Mouse (Mus musculus): ENCODE data around the gene Gm44502. TPM values are rescaled to one million over a fixed set of nuclear protein-coding genes. Genes with fewer than 3 reads are reported as not detected.
A peak's percentile ranks its signal among the peaks of the same experiment; 100 is the strongest.
"Not testable (repeated sequence)": the region's sequence is repeated elsewhere in the genome, so short reads cannot be mapped to it uniquely, and the experiment has no call there.

Gm44502 gene
- polyA plus RNA-seq, 1 experiment from 2014 or later = not detected

DNA sequence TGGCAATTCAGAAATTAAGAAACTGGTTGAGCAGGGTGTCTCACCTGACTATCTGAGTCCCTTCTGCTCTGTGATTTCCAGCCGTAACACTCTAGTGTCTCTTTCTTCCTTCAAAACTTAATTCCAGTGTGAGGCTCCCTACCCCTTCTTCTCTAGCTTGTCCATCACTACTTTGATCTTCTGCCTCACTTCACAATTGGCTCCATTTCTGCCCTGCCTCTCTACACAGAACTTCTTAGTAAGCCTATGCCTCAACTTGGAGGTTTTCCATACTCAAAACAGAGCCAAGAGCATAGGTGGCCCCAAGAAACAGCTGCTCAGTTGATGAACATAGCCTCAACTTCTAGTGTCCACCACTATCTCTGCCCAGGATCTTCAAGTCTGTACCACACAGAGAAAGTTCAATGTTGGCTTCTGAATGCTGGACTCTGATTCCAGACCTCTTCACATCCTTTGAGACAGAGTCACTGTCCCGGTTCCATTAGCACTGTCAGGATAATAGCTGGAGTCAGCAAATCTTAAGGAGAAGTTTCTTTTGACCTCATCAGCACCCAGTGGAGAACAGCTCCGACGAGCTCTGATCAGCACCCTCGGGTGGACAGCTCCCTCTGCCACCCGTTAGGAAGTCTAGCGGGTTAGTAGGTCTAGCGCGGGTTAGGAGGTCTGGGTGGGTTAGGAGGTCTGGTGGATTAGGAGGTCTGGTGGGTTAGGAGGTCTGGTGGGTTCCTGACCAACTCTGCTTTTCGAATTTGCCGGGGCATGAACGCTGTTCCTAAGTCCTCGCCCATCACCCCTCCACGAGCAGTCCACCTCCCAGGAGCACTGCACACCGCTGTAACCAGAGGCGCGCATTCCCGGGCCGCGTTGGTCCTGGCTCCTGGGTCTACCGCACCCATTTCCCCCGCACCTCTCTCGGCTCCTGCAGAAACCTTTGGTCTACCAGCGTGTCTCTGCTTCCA is 23.7 kb upstream of the Gm44502 start:
- Histone ChIP-seq H3K4me3 (replicated peaks) (peak overlapping the region; percentile 79), H3K9ac (replicated peaks) (peak overlapping the region; percentile 90), H3K36me3 (peaks cover 23% of the 10 kb centered on the region), H3K4me2 (replicated peaks) (peak overlapping the region; percentile 77), H3K27me3 (peaks cover 10% of the 10 kb centered on the region; the same call in 1 of the 2 replicates), H3K9me3 (no peaks in the 10 kb centered on the region), H3K4me1 (replicated peaks) (peaks cover 30% of the 10 kb centered on the region), H3K27ac (peak overlapping the region; percentile 87)
- WGBS = 4% methylated on average over 24 of the region's 24 CpGs
- ATAC-seq = peak; percentile 86

DNA sequence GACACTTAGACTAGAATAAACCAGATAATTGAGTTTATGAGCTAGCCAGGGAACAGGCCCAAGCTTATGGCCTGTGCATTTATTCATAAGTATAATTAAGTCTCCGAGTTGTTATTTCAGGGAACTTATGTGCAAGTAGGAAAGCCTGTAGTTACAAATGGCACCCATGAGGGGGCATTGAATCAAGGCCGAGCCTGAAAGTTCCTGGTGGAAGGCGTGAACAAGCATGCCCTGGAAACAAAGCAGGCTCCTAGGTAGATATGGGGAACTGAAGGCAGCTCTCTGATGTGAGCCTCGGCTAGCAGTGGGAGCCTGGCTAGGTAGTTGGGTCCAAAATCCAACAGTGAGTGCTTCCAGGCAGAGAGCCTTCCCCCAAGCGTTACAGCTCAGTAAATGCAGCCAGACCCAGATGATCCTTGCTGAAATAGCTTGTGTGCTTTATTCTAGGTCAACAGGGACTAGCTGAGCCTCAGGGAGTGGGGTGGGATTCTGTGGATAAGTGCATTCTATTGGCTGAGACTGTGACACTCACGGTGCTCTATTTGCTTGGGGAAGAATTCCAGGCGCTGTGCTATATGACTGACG is 13.1 kb upstream of the Gm44502 start:
- Histone ChIP-seq H3K9ac (replicated peaks) (no peak overlapping the region), H3K36me3 (no peaks in the 10 kb centered on the region), H3K27ac (no peak overlapping the region), H3K4me3 (replicated peaks) (no peak overlapping the region), H3K9me3 (no peaks in the 10 kb centered on the region), H3K4me2 (replicated peaks) (no peak overlapping the region), H3K4me1 (replicated peaks) (no peaks in the 10 kb centered on the region), H3K27me3 (no peaks in the 10 kb centered on the region)
- no peak for ATAC-seq
- WGBS = 43% methylated on average over 8 of the region's 8 CpGs

- no peak overlapping the region for H3K9ac ChIP-seq (replicated peaks)
- no peak for ATAC-seq
- H3K27me3 ChIP-seq = no peaks in the 10 kb centered on the region
- H3K27ac ChIP-seq = no peak overlapping the region
- H3K9me3 ChIP-seq = no peaks in the 10 kb centered on the region
- H3K4me1 ChIP-seq (replicated peaks) = peaks cover 3% of the 10 kb centered on the region; the same call in 1 of the 2 replicates
- WGBS = 84% methylated on average over 5 of the region's 5 CpGs
- H3K4me3 ChIP-seq (replicated peaks) = no peak overlapping the region
- no peaks in the 10 kb centered on the region for H3K36me3 ChIP-seq
- no peak overlapping the region for H3K4me2 ChIP-seq (replicated peaks)
Observed at GRCm38 (mm10) chr15:89435878-89436277, 6.4 kb upstream of the Gm44502 start.

DNA sequence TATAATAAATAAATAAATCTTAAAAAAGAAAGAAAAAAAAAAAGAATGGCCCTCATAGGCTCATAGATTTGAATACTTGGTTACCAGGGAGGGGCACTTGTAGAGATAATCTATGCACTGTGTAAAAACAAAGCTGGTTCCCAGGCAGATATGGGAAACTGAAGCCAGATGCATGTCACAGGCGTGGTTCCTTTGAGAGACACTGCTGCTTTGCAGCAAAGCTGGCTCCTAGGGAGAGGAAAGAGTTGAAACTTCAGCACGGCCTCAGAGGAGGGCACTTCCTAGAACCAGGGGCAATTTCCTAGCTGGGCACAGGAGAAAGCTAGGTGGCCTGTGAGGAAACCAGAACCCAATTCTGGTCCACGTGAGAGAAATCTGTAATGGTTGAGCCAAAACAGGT is 4.6 kb upstream of the Gm44502 start:
- no peak overlapping the region for H3K4me3 ChIP-seq (replicated peaks)
- H3K27me3 ChIP-seq = no peaks in the 10 kb centered on the region
- WGBS = 79% methylated on average over 3 of the region's 3 CpGs
- no peak for ATAC-seq
- no peak overlapping the region for H3K27ac ChIP-seq
- H3K4me1 ChIP-seq (replicated peaks) = peaks cover 11% of the 10 kb centered on the region
- no peaks in the 10 kb centered on the region for H3K9me3 ChIP-seq
- H3K4me2 ChIP-seq (replicated peaks) = no peak overlapping the region
- no peaks in the 10 kb centered on the region for H3K36me3 ChIP-seq
- no peak overlapping the region for H3K9ac ChIP-seq (replicated peaks)

DNA sequence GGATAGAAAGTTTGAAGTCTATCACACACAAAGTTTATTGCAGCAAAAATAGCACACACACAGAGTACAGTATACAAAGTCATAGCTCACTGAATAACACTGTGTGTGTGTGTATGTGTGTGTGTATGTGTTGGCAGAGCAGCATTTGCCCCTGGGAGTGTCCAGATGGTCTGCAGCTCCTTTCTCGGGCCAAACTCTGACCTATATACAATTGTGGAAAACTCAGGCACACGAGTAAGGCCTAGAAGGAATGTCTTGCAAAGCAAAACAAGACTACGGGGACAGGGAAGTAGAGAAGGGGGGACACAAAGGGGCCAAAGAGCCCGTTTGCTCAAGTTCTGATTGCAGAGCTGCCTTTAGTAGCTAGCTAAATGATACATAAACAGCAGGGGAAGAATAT is 3.5 kb upstream of the Gm44502 start:
- peaks cover 2% of the 10 kb centered on the region; the same call in 1 of the 2 replicates for H3K36me3 ChIP-seq
- no peak overlapping the region for H3K27ac ChIP-seq
- no peaks in the 10 kb centered on the region for H3K9me3 ChIP-seq
- no peak overlapping the region for H3K4me2 ChIP-seq (replicated peaks)
- ATAC-seq = no peak
- H3K27me3 ChIP-seq = no peaks in the 10 kb centered on the region
- peaks cover 22% of the 10 kb centered on the region for H3K4me1 ChIP-seq (replicated peaks)
- H3K9ac ChIP-seq (replicated peaks) = 0 out of 2 replicates have a peak overlapping the region, but pooled peaks have one; percentile 23
- WGBS = 79% methylated on average over 4 of the region's 4 CpGs
- no peak overlapping the region for H3K4me3 ChIP-seq (replicated peaks)

- no peak for ATAC-seq
- Histone ChIP-seq H3K36me3 (peaks cover 14% of the 10 kb centered on the region), H3K27ac (no peak overlapping the region), H3K4me2 (replicated peaks) (no peak overlapping the region), H3K9ac (replicated peaks) (no peak overlapping the region), H3K4me1 (replicated peaks) (peaks cover 25% of the 10 kb centered on the region), H3K4me3 (replicated peaks) (no peak overlapping the region), H3K9me3 (no peaks in the 10 kb centered on the region), H3K27me3 (no peaks in the 10 kb centered on the region)
- WGBS = 91% methylated on average over 6 of the region's 6 CpGs
Observed at GRCm38 (mm10) chr15:89431806-89432205, 2.3 kb upstream of the Gm44502 start.

GRCm38 (mm10) chr15:89431271-89431670 is 1.8 kb upstream of the Gm44502 start:
- Histone ChIP-seq H3K4me1 (replicated peaks) (peaks cover 25% of the 10 kb centered on the region), H3K36me3 (peaks cover 19% of the 10 kb centered on the region), H3K4me2 (replicated peaks) (no peak overlapping the region), H3K27me3 (no peaks in the 10 kb centered on the region), H3K9ac (replicated peaks) (no peak overlapping the region), H3K27ac (no peak overlapping the region), H3K9me3 (no peaks in the 10 kb centered on the region), H3K4me3 (replicated peaks) (no peak overlapping the region)
- ATAC-seq = no peak
- WGBS = 88% methylated on average over 3 of the region's 3 CpGs

DNA sequence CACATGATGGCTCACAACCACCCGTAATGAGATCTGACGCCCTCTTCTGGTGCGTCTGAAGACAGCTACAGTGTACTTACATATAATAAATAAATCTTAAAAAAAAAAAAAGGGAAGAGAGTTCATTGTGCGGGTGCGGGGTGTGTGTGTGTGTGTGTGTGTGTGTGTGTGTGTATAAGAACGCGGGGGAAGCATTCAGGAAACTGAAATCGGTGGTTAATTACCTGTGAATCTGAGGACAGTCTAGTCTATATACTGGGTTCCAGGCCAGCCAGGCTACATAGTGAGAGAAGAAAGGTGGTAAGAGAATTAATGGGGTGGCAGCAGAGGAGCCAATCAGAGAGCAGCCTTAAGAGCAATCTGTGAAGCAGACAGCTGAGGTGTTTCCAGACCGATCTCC is 1.3 kb upstream of the Gm44502 start:
- not testable (repeated sequence) for H3K27ac ChIP-seq; H3K9ac ChIP-seq (replicated peaks); H3K27me3 ChIP-seq; H3K9me3 ChIP-seq; H3K4me3 ChIP-seq (replicated peaks); ATAC-seq
- Histone ChIP-seq H3K4me1 (replicated peaks) (peaks cover 25% of the 10 kb centered on the region), H3K36me3 (peaks cover 24% of the 10 kb centered on the region), H3K4me2 (replicated peaks) (peak overlapping the region; percentile 93)
- WGBS = 82% methylated on average over 8 of the region's 9 CpGs

- Histone ChIP-seq H3K9ac (replicated peaks) (peak overlapping the region; percentile 84), H3K4me3 (replicated peaks) (peak overlapping the region; percentile 60), H3K27ac (peak overlapping the region; percentile 93), H3K4me1 (replicated peaks) (peaks cover 25% of the 10 kb centered on the region), H3K36me3 (peaks cover 28% of the 10 kb centered on the region), H3K4me2 (replicated peaks) (peak overlapping the region; percentile 93), H3K9me3 (no peaks in the 10 kb centered on the region), H3K27me3 (no peaks in the 10 kb centered on the region)
- ATAC-seq = no peak
- 48% methylated on average over 6 of the region's 6 CpGs for WGBS
Observed at GRCm38 (mm10) chr15:89430341-89430740, 845 bp upstream of the Gm44502 start.

GRCm38 (mm10) chr15:89428821-89429351 is 610 bp downstream of the Gm44502 start:
- Histone ChIP-seq H3K27ac (peak overlapping the region; percentile 93; the same call in 1 of the 2 replicates), H3K9me3 (no peaks in the 10 kb centered on the region), H3K4me3 (replicated peaks) (peak overlapping the region; percentile 60), H3K27me3 (no peaks in the 10 kb centered on the region), H3K9ac (replicated peaks) (peak overlapping the region; percentile 84), H3K36me3 (peaks cover 31% of the 10 kb centered on the region), H3K4me1 (replicated peaks) (peaks cover 25% of the 10 kb centered on the region), H3K4me2 (replicated peaks) (peak overlapping the region; percentile 93)
- peak; percentile 68 for ATAC-seq
- WGBS = 5% methylated on average over 21 of the region's 22 CpGs

- no peak for ATAC-seq
- no peak overlapping the region for H3K27ac ChIP-seq
- peak overlapping the region; percentile 93 for H3K4me2 ChIP-seq (replicated peaks)
- peak overlapping the region; percentile 60 for H3K4me3 ChIP-seq (replicated peaks)
- no peaks in the 10 kb centered on the region for H3K27me3 ChIP-seq
- WGBS = 80% methylated on average over 19 of the region's 19 CpGs
- H3K4me1 ChIP-seq (replicated peaks) = peaks cover 25% of the 10 kb centered on the region
- no peaks in the 10 kb centered on the region for H3K9me3 ChIP-seq
- H3K36me3 ChIP-seq = peaks cover 34% of the 10 kb centered on the region
- peak overlapping the region; percentile 84 for H3K9ac ChIP-seq (replicated peaks)
Observed at GRCm38 (mm10) chr15:89428136-89428790, 1.2 kb downstream of the Gm44502 start.
